Mouse (Mus musculus) intestine, postnatal 0 days (tissue): ENCODE data around the gene Dnah7c. TPM values are rescaled to one million over a fixed set of nuclear protein-coding genes. Genes with fewer than 3 reads are reported as not detected.
"Not testable (repeated sequence)": the region's sequence is repeated elsewhere in the genome, so short reads cannot be mapped to it uniquely, and the experiment has no call there.

Experiments
- ATAC-seq: fragments of 200-750 bp; cut with Nextera tagmentation; 2 replicates; pipeline ENCODE4 v1.8.0; 2017; ENCODE audit warnings: mild to moderate bottlenecking, moderate TSS enrichment, moderate library complexity
- H3K27ac ChIP-seq: fragments of 300-500 bp; sonication (generic); 2 replicates; pipeline ENCODE4 v1.5.1; 2014; ENCODE audit warnings: mild to moderate bottlenecking, low read depth, low read length, moderate library complexity
- H3K27me3 ChIP-seq: fragments of 300-500 bp; sonication (generic); replicated peaks from 2 replicates; pipeline ENCODE4 v1.6.1; 2014; ENCODE audit warnings: low read length, mixed read lengths; ENCODE audit not compliant: control insufficient read depth, insufficient read depth
- H3K36me3 ChIP-seq: fragments of 300-500 bp; sonication (generic); 2 replicates; pipeline ENCODE4 v1.6.1; 2014; ENCODE audit warnings: mild to moderate bottlenecking, moderate library complexity; ENCODE audit not compliant: control insufficient read depth, insufficient read depth
- H3K4me1 ChIP-seq: fragments of 300-500 bp; sonication (generic); replicated peaks from 2 replicates; pipeline ENCODE4 v1.6.1; 2014; ENCODE audit warnings: antibody characterized with exemption, low read length, mixed read lengths; ENCODE audit not compliant: control insufficient read depth, insufficient read depth
- H3K4me2 ChIP-seq: fragments of 300-500 bp; sonication (generic); replicated peaks from 2 replicates; pipeline ENCODE4 v1.6.1; 2014; ENCODE audit warnings: low read depth, mild to moderate bottlenecking, moderate library complexity
- H3K4me3 ChIP-seq: fragments of 300-500 bp; sonication (generic); 2 replicates; pipeline ENCODE4 v1.5.1; 2014; ENCODE audit warnings: low read depth, low read length
- H3K9ac ChIP-seq: fragments of 300-500 bp; sonication (generic); 2 replicates; pipeline ENCODE4 v1.6.1; 2014; ENCODE audit warnings: mild to moderate bottlenecking, low read depth, low read length
- H3K9me3 ChIP-seq: fragments of 300-500 bp; sonication (generic); 2 replicates; pipeline ENCODE4 v1.6.1; 2016; ENCODE audit warnings: mixed run types; ENCODE audit not compliant: control insufficient read depth
- CTCF ChIP-seq: sonication (generic); IDR thresholded peaks from 2 replicates; pipeline ENCODE4 v1.5.1; 2016; ENCODE audit warnings: low read depth, mild to moderate bottlenecking, control low read depth, antibody characterized with exemption, moderate library complexity
- WGBS: fragments of 180-500 bp; shearing (Covaris S2); extraction: QIAGEN DNeasy Blood & Tissue Kit; methylation state at CpG from one replicate; pipeline ENCODE4 v1.1.7; 2014; 5-methylcytosine and 5-hydroxymethylcytosine counted together
- polyA plus RNA-seq: library from polyadenylated mRNA; unstranded; fragments of >200 nt; fragmentation: Nextera tagmentation; extraction: Ambion mirVana; gene quantifications from 2 replicates; pipeline ENCODE4 v1.2.1, GENCODE M21; 2015

Gene Dnah7c
- polyA plus RNA-seq, 1 experiment from 2014 or later, result not detected

DNA sequence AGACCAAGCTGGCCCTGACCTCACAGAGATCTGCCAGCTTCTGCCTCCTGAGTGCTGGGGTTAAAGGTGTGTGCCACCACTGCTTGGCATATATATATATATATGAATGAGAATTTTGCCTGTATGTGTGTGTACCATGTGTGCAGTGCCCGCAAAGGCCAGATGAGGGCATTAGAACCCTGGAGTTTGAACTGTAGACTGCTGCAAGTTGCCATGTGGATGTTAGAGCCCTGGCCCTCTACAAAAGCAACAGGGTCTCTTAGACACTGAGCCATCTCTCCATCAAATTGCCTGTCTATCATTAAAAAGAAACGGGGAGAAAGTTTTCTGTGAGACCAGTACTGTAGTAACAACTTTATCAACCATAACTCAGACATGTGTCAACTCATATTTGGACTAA lies 3.0 kb downstream of the Dnah7c start:
- H3K27ac ChIP-seq, result no peak overlapping the region
- H3K4me3 ChIP-seq, result no peak overlapping the region
- H3K4me1 ChIP-seq, result no peaks in the 10 kb centered on the region
- 0 out of 2 replicates have a peak, but pooled peaks have one; percentile 16 for TF ChIP-seq CTCF
- no peak overlapping the region for H3K9ac ChIP-seq
- H3K4me2 ChIP-seq, result no peak overlapping the region
- no peak for ATAC-seq
- no peaks in the 10 kb centered on the region for H3K36me3 ChIP-seq
- no peaks in the 10 kb centered on the region for H3K9me3 ChIP-seq
- 74% methylated on average over 2 of the region's 2 CpGs for WGBS
- H3K27me3 ChIP-seq, result no peaks in the 10 kb centered on the region

DNA sequence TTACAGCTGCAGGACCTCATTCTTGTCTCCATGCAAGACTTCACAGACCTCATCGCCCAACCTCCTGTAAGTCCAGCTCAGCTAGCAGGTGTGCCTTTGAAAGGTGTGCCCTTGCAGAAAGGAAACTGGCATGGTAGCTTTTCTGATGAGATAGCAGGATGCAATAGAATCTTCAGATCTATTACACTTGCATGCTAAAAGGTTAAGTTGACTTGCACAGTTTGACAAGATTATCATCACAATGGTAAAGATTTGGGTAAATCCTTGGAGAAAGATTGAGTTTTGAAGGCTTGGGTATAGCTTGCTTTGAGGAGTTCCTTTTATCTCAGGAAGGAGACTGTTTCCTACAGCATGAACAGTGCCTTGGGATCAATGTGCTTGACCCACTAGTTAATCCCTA lies 89.3 kb downstream of the Dnah7c start:
- not testable (repeated sequence) for H3K4me3 ChIP-seq, H3K4me1 ChIP-seq, H3K4me2 ChIP-seq, H3K9me3 ChIP-seq, ATAC-seq, H3K36me3 ChIP-seq, H3K27ac ChIP-seq, H3K27me3 ChIP-seq, H3K9ac ChIP-seq
- 70% methylated on average over 1 of the region's 1 CpGs for WGBS

DNA sequence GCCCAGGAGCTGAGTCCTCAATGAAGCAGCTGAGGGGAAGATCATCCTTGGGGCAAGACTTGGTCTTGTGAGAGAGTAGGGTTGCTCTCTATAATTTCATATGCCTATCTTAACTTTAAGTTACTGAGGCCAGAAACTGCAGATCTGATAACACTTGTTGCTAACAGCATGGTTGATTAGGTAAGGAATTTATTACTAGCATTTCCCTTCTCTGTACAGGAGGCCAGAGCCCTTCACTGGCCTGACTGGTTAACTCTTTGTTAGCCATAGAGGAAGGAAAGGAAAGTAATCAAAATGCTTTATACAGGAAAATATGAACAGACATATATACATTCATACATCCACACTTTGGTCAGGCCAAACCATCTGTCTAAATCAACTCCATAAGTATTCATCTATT lies 95.6 kb downstream of the Dnah7c start:
- no peak for TF ChIP-seq CTCF
- Histone ChIP-seq H3K4me2 (no peak overlapping the region), H3K4me3 (no peak overlapping the region), H3K27ac (no peak overlapping the region), H3K9ac (no peak overlapping the region), H3K4me1 (no peaks in the 10 kb centered on the region), H3K27me3 (no peaks in the 10 kb centered on the region), H3K9me3 (no peaks in the 10 kb centered on the region), H3K36me3 (no peaks in the 10 kb centered on the region)
- ATAC-seq, result no peak

- not testable (repeated sequence) for H3K9ac ChIP-seq, ATAC-seq
Measured at GRCm38 (mm10) chr1:46526537-46526936, 101.1 kb downstream of the Dnah7c start.

GRCm38 (mm10) chr1:46544812-46545421 lies 119.5 kb downstream of the Dnah7c start:
- H3K4me1 ChIP-seq, result no peaks in the 10 kb centered on the region
- WGBS, result 50% methylated on average over 2 of the region's 2 CpGs
- TF ChIP-seq CTCF, result no peak

More at GRCm38 (mm10) chr1:46526537-46526936, 101.1 kb downstream of the Dnah7c start:
- H3K27me3 ChIP-seq, H3K4me2 ChIP-seq, H3K4me1 ChIP-seq, H3K36me3 ChIP-seq, H3K4me3 ChIP-seq, H3K9me3 ChIP-seq, H3K27ac ChIP-seq: not testable (repeated sequence)
- 53% methylated on average over 3 of the region's 3 CpGs for WGBS

DNA sequence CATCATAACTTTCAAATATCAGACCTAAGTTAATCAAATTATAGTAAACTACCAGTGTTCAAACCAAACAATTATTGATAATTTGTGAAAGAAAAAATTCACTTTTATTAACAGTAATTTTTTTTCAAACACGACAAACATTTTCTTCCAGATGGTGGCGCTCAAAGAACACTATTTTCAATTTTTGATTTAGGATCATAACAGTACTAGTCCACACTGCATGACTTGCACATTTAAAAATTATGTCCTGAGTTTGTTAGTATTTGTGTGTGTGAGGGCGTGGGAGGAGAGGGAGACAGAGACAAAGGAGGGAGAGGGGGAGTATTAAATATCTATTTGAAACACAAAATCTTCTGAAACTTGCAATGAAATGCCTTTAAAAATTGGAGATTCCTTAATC lies 155.0 kb downstream of the Dnah7c start:
- Histone ChIP-seq H3K9me3 (no peaks in the 10 kb centered on the region), H3K4me3 (no peak overlapping the region), H3K4me2 (no peak overlapping the region), H3K9ac (no peak overlapping the region), H3K36me3 (no peaks in the 10 kb centered on the region), H3K27ac (no peak overlapping the region), H3K4me1 (no peaks in the 10 kb centered on the region), H3K27me3 (no peaks in the 10 kb centered on the region)
- WGBS, result 32% methylated on average over 3 of the region's 3 CpGs
- TF ChIP-seq CTCF, result peak; percentile 31; the same call in 1 of the 2 replicates
- no peak for ATAC-seq

More at GRCm38 (mm10) chr1:46544812-46545421, 119.5 kb downstream of the Dnah7c start:
- H3K36me3 ChIP-seq, result no peaks in the 10 kb centered on the region
- no peak overlapping the region for H3K4me2 ChIP-seq
- no peak for ATAC-seq
- H3K9ac ChIP-seq, result no peak overlapping the region
- H3K9me3 ChIP-seq, result no peaks in the 10 kb centered on the region
- H3K27me3 ChIP-seq, result no peaks in the 10 kb centered on the region
- H3K27ac ChIP-seq, result no peak overlapping the region
- no peak overlapping the region for H3K4me3 ChIP-seq

GRCm38 (mm10) chr1:46593826-46594225 lies 168.4 kb downstream of the Dnah7c start:
- H3K4me1 ChIP-seq, H3K9me3 ChIP-seq, H3K4me2 ChIP-seq, ATAC-seq, H3K27ac ChIP-seq, H3K4me3 ChIP-seq, H3K36me3 ChIP-seq, H3K9ac ChIP-seq, H3K27me3 ChIP-seq: not testable (repeated sequence)
- 81% methylated on average over 1 of the region's 1 CpGs for WGBS

GRCm38 (mm10) chr1:46596343-46596742 lies 171.0 kb downstream of the Dnah7c start:
- H3K9ac ChIP-seq, H3K27me3 ChIP-seq, H3K36me3 ChIP-seq, H3K9me3 ChIP-seq, H3K27ac ChIP-seq, ATAC-seq, H3K4me2 ChIP-seq, H3K4me1 ChIP-seq, H3K4me3 ChIP-seq: not testable (repeated sequence)
- WGBS, result 100% methylated on average over 1 of the region's 1 CpGs
